Mouse (Mus musculus) B cell, adult (primary cell): ENCODE results near the gene Elmsan1. TPM values are rescaled to one million over a fixed set of nuclear protein-coding genes. Genes with fewer than 3 reads are reported as not detected.

Experiments
- total RNA-seq: library from RNA; stranded (reverse); gene quantifications from 4 replicates; pipeline ENCODE4 v1.2.4, GENCODE M21; 2023; ENCODE audit not compliant: inconsistent age

The Elmsan1 gene
- 173 to 223 TPM (median 205 TPM) in 4 replicates for total RNA-seq

DNA sequence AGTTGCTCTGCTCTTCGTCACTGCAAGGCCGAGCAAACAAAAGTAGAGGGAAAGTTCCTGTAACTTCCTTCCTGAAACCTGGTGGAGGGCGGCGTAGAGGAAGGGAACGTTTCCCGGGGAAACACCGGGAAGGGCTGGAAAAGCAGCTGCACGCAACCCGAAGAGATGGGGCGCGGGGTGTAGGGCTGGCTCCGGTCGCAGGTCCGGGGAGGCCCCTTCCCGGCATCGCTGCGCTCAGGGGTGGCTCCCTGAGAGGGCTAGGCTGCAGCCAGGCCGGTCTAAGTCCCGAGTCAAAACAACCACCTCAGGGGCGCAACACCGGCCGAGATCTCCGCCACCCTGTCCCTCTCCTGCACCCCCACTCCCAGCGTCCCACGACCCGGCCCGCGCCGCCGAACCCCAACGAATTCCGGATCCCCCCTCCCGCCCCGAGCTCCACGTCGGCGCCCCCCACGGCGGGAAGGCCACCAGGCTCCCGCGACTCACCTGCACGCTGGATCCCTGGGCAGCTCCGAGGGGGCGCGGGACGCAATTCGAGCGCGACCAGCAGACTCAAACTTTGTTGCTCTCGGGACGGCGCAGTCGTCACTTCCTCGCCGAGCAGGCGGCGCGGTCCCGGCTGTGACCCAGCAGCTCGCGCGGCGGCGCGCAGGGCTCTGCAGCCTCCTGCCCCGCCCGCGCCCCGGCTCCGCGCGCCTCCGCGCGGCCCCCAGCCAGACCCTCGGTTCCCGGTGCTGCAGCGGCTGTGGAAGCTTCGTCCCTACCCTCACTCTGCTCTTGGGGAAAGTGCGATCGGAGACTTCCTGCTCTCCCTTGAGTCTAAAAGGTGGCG lies at the start of gene Elmsan1:
Gene Elmsan1 (minus strand): TSS at position 593 of the 832 bp plus-strand sequence.

GRCm38 (mm10) chr12:84147954-84148621 lies 70.6 kb downstream of the Elmsan1 start, which contains the start of gene Pnma1:
Pnma1 (minus strand) TSS chr12:84148489.

DNA sequence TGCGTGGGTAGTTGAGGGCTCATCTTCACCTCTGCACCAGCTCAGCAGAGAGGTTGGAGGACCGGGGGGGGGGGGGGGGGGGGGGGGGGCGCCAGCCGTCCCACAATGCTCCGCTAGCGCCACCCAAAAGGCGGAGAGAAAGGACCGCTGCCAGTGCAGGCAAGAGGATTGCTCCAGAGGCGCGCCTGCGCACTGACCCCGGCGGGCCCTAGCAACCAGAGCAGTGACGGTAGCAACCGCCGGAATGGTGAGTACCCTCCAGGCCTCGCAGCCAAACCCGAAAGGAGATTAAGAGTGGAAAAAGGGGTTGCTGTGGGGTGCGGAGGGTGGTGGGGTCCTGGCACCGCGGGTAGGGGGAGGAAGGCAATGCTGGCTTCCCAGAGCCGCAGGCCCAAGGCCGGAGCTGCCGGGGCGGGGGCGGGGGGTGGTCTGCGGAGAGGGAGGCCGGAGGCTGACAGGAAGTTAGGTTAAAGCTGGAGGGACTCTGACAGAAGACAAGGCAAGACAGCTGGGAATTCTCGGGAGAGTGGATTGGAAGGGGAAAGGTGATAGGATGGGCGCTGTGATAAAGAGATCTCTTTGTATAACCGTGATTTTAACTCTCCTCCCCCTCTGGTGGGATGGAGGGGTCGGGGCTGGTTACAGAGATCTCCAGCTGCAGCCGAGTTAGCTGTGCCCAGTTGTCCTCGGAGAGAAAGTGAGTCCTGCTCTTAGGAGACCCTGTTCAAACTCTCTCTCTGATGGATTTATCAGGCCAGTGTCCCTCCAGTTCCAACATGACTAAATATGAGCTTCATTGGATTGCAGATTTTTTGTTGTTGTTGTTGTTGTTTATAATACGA lies 104.3 kb downstream of the Elmsan1 start, which contains the start of gene Dnal1:
Gene Dnal1 (plus strand): TSS at position 214 of the 842 bp plus-strand sequence.

DNA sequence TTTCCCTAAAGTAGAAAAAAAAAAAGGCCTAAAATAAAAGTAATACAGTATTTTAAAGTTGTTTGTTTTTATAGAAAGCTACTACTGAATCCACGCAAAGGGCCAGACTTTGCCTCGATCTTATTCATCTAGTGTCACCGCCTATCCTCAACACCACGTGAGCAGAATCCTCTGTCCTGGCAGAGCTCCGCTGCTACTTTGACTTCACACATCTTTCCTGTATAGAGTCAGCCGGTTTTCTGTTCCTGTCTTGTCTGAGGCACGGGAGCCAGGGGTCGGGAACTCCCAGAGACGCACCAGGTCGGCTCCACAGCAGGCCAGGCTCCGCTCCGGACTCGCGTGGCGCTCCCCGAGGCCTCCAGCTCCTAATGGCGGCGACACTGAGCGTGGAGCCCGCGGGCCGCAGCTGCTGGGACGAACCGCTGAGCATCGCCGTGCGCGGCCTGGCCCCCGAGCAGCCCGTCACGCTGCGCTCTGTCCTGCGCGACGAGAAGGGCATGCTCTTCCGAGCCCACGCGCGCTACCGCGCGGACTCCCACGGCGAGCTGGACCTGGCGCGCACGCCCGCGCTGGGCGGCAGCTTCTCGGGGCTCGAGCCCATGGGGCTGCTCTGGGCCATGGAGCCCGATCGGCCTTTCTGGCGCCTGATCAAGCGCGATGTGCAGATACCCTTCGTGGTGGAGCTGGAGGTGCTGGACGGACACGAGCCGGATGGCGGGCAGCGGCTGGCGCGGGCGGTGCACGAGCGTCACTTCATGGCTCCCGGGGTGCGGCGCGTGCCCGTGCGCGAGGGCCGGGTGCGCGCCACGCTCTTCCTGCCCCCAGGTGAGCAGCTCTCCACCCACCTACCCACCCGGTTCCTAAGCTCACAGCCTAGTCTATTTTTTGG lies 117.8 kb downstream of the Elmsan1 start, which contains the start of gene Acot6:
Gene Acot6 (plus strand): TSS at position 51 of the 889 bp plus-strand sequence.

Other genes starting within 250 kb of the Elmsan1 start
- not detected in 4 replicates for gene Heatr4, start 234.0 kb downstream of the Elmsan1 start, total RNA-seq
- gene Acot2, start 231.0 kb downstream of the Elmsan1 start, total RNA-seq, result 30.7 to 34.2 TPM (median 32.4 TPM) in 4 replicates
- gene Acot1, start 209.4 kb downstream of the Elmsan1 start, total RNA-seq, result 2.8 to 4.0 TPM (median 3.5 TPM) in 3 of 4 replicates, not detected in the other
- gene Acot4, start 180.5 kb downstream of the Elmsan1 start, total RNA-seq, result not detected in 4 replicates
- not detected in 4 replicates for gene Gm49366, start 179.9 kb downstream of the Elmsan1 start, total RNA-seq
- not detected in 4 replicates for gene Acot3, start 166.7 kb downstream of the Elmsan1 start, total RNA-seq
- gene Acot5, start 149.6 kb downstream of the Elmsan1 start, total RNA-seq, result 0.38 TPM in 1 of 4 replicates, not detected in the others
- gene Acot6, start 118.2 kb downstream of the Elmsan1 start, total RNA-seq, result 0.75 to 0.97 TPM (median 0.91 TPM) in 4 replicates
- gene Dnal1, start 104.5 kb downstream of the Elmsan1 start, total RNA-seq, result 0.35 to 1.00 TPM (median 0.81 TPM) in 4 replicates
- gene Pnma1, start 70.4 kb downstream of the Elmsan1 start, total RNA-seq, result 10.2 to 14.2 TPM (median 11.9 TPM) in 4 replicates
- gene Ptgr2, start 66.4 kb upstream of the Elmsan1 start, total RNA-seq, result 15.3 to 23.6 TPM (median 21.4 TPM) in 4 replicates
- 62.2 to 68.0 TPM (median 66.5 TPM) in 4 replicates for gene Zfp410, start 98.0 kb upstream of the Elmsan1 start, total RNA-seq
- gene Coq6, start 142.8 kb upstream of the Elmsan1 start, total RNA-seq, result 21.3 to 35.0 TPM (median 26.9 TPM) in 4 replicates
- gene Fam161b, start 143.0 kb upstream of the Elmsan1 start, total RNA-seq, result 1.6 to 2.4 TPM (median 2.0 TPM) in 4 replicates
- gene Entpd5, start 190.1 kb upstream of the Elmsan1 start, total RNA-seq, result 26.3 to 29.4 TPM (median 28.7 TPM) in 4 replicates
- 1.3 to 1.8 TPM (median 1.5 TPM) in 4 replicates for gene Bbof1, start 190.2 kb upstream of the Elmsan1 start, total RNA-seq
- 42.5 to 47.6 TPM (median 45.7 TPM) in 4 replicates for gene Rnf113a2, start 198.3 kb upstream of the Elmsan1 start, total RNA-seq
- gene Aldh6a1, start 232.1 kb upstream of the Elmsan1 start, total RNA-seq, result 7.9 to 11.3 TPM (median 9.1 TPM) in 4 replicates
- 18.4 to 22.2 TPM (median 20.8 TPM) in 4 replicates for gene Lin52, start 232.5 kb upstream of the Elmsan1 start, total RNA-seq